Mouse (Mus musculus): Measurements from ENCODE around the gene Dyrk3.

Dyrk3 gene

GRCm38 (mm10) chr1:131085957-131086739, 52.0 kb downstream of the Dyrk3 start:
- no peak for DNase-seq (ENCODE audit: low read depth, low spot score)

- no peak for DNase-seq (ENCODE audit: low read depth, low spot score)
Observed at GRCm38 (mm10) chr1:131085272-131085671, 52.9 kb downstream of the Dyrk3 start.

GRCm38 (mm10) chr1:131084289-131084688, 53.9 kb downstream of the Dyrk3 start:
- DNase-seq (ENCODE audit: low read depth, low spot score) = no peak

- DNase-seq (ENCODE audit: low read depth, low spot score) = no peak
Observed at GRCm38 (mm10) chr1:131083609-131084008, 54.5 kb downstream of the Dyrk3 start.

GRCm38 (mm10) chr1:131083122-131083521, 55.0 kb downstream of the Dyrk3 start:
- DNase-seq (ENCODE audit: low read depth, low spot score) = no peak

- DNase-seq (ENCODE audit: low read depth, low spot score) = no peak
Observed at GRCm38 (mm10) chr1:131080686-131081085, 57.5 kb downstream of the Dyrk3 start.

GRCm38 (mm10) chr1:131079762-131080161, 58.4 kb downstream of the Dyrk3 start:
- DNase-seq (ENCODE audit: low read depth, low spot score) = peak; percentile 32

- DNase-seq (ENCODE audit: low read depth, low spot score) = no peak
Observed at GRCm38 (mm10) chr1:131078761-131079330, 59.3 kb downstream of the Dyrk3 start.

All from A20 (cell line).